Mouse (Mus musculus) limb, embryonic 11.5 days (tissue): ENCODE measurements around the gene Jak2. TPM values are rescaled to one million over a fixed set of nuclear protein-coding genes. Genes with fewer than 3 reads are reported as not detected.

ENCODE experiments used
- ATAC-seq: fragments of 200-750 bp; cut with Nextera tagmentation; 2 replicates; pipeline ENCODE4 v1.8.0; 2017; ENCODE audit warnings: low read depth; ENCODE audit not compliant: insufficient number of reproducible peaks, low FRiP score, low TSS enrichment
- DNase-seq: peaks from one replicate; pipeline ENCODE4 v3.0.0-alpha.2; 2015; ENCODE audit warnings: low spot score
- H3K27ac ChIP-seq: fragments of 300-500 bp; sonication (generic); replicated peaks from 2 replicates; pipeline ENCODE4 v1.5.1; 2014; ENCODE audit warnings: low read depth, mild to moderate bottlenecking, low read length
- H3K27me3 ChIP-seq: fragments of 300-500 bp; sonication (generic); 2 replicates; pipeline ENCODE4 v1.6.1; 2014; ENCODE audit warnings: mild to moderate bottlenecking, low read length, mixed read lengths; ENCODE audit not compliant: control insufficient read depth, insufficient read depth
- H3K36me3 ChIP-seq: fragments of 300-500 bp; sonication (generic); 2 replicates; pipeline ENCODE4 v1.6.1; 2014; ENCODE audit warnings: mild to moderate bottlenecking, low read length, moderate library complexity, mixed read lengths; ENCODE audit not compliant: control insufficient read depth, insufficient read depth
- H3K4me1 ChIP-seq: fragments of 300-500 bp; sonication (generic); 2 replicates; pipeline ENCODE4 v1.6.1; 2014; ENCODE audit warnings: low read length, mixed read lengths; ENCODE audit not compliant: control insufficient read depth, insufficient read depth
- H3K4me2 ChIP-seq: fragments of 300-500 bp; sonication (generic); 2 replicates; pipeline ENCODE4 v1.6.1; 2014; ENCODE audit warnings: low read depth, mild to moderate bottlenecking, moderate library complexity; ENCODE audit not compliant: severe bottlenecking
- H3K4me3 ChIP-seq: fragments of 300-500 bp; sonication (generic); 2 replicates; pipeline ENCODE4 v1.5.1; 2014; ENCODE audit warnings: low read depth, low read length
- H3K9ac ChIP-seq: fragments of 300-500 bp; sonication (generic); 2 replicates; pipeline ENCODE4 v1.6.1; 2014; ENCODE audit warnings: mild to moderate bottlenecking, low read length
- H3K9me3 ChIP-seq: fragments of 300-500 bp; sonication (generic); 2 replicates; pipeline ENCODE4 v1.6.1; 2016; ENCODE audit warnings: low read length; ENCODE audit not compliant: control insufficient read depth
- WGBS: fragments of 180-500 bp; shearing (Covaris S2); extraction: QIAGEN DNeasy Blood & Tissue Kit; methylation state at CpG from one replicate; pipeline ENCODE4 v1.1.7; 2014; 5-methylcytosine and 5-hydroxymethylcytosine counted together
- polyA plus RNA-seq: library from polyadenylated mRNA; unstranded; fragments of >200 nt; fragmentation: Nextera tagmentation; extraction: Ambion mirVana; gene quantifications from 2 replicates; pipeline ENCODE4 v1.2.1, GENCODE M21; 2014

The Jak2 gene
- polyA plus RNA-seq, 1 experiment from 2014 or later = 11.4 TPM

DNA sequence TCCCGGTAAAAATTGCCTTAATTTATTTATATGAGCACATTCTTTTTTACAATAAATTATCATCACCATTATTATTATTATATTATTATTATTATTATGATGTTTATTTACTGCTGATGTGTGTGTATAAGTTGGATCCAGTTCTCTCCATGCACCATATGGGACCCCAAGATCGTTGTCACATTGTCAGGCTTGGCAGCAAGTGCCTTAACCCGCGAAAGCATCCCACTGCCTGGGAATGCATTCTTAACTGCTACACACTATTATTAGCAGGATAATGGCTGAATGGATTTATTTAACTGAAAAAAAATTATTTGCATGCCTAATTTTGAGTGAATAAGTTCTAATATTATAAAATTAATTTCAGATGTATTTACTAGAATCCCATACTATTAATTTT is 74.8 kb downstream of the Jak2 start:
- Histone ChIP-seq H3K36me3 (no peaks in the 10 kb centered on the region), H3K4me3 (no peak overlapping the region), H3K4me2 (no peak overlapping the region), H3K4me1 (no peaks in the 10 kb centered on the region), H3K27ac (no peak overlapping the region), H3K9me3 (no peaks in the 10 kb centered on the region), H3K27me3 (no peaks in the 10 kb centered on the region), H3K9ac (no peak overlapping the region)
- ATAC-seq (no peak), DNase-seq (no peak)
- WGBS = 93% methylated on average over 4 of the region's 4 CpGs

DNA sequence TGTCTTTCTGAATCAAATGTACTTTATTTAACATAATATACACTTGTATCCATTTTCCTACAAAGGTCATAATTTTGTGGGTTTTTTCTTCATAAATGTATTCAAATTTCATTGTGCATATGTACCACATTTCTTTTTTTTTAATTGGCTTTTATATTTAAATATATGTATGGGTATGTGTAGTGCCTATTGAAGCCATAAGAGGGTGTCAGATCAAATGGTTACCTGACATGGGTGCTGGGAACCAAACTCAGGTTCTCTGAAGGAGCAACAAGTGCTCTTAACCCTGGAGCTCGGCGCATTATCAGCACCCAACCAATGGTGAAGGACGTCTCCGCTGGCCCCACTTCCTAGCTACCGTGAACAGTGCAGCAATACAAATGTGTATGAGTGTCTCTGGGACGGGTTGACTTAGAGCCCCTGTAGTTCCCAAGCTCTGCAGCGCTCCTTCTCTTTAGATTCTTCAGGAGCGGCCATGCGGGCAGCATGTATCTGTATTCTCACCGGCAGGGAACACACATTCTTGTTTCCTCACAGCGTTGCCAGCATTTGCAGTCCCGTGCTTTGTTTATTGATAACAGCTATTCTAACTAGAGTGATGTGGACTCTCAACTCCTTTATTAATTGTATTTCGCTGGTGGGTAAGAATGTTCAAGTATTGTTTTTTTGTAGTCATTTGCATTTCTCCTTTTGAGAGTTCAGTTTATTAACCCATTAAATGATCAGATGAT is 75.4 kb downstream of the Jak2 start:
- Histone ChIP-seq H3K4me3 (no peak overlapping the region), H3K9ac (no peak overlapping the region), H3K4me1 (no peaks in the 10 kb centered on the region), H3K36me3 (no peaks in the 10 kb centered on the region), H3K9me3 (no peaks in the 10 kb centered on the region), H3K27me3 (no peaks in the 10 kb centered on the region), H3K27ac (no peak overlapping the region), H3K4me2 (no peak overlapping the region)
- no peak for DNase-seq
- whole genome bisulfite sequencing = 87% methylated on average over 13 of the region's 13 CpGs
- no peak for ATAC-seq

DNA sequence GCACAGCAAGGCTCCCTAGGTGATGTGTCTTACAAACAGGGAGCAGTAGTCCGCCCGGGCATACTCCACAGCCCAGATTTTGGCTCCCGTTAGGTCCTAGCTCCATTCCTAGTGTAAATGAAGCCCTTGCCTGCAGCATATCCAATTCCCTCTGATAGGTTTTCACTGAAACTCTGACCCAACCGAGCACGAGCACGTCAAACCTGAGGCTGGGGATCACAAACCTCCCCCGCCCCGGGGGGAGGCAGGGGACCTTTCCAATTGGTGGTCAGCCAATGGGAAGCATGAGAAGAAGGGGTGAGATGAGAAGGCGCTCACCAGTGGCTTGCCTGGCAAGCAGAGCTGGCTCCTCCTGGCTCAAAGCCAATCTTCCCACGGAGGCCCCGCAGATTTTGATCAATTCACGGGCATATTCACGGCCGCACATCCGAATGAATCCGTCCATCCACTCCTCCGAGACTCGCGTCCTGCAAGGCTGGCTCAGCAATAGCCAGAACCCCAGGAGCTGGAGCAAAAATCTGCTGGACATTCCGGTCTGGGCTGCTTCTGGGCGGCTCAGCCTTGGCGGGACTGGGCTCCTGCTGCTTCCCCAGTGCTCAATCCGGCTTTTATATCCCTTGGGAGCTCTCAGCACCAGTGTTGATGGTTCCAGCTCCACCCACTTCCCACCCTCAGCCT is 82.6 kb downstream of the Jak2 start, which contains the start of gene Rln1:
Gene Rln1 (minus strand): TSS at position 603 of the 678 bp plus-strand sequence.
- ATAC-seq (no peak), DNase-seq (peak; percentile 70)
- Histone ChIP-seq H3K27ac (no peak within 1 kb of the TSS), H3K4me3 (peak within 1 kb of the TSS; percentile 37), H3K4me2 (peak within 1 kb of the TSS; percentile 76), H3K27me3 (no peaks in the 10 kb centered on the region), H3K4me1 (peaks cover 4% of the 10 kb centered on the region; the same call in 1 of the 2 replicates), H3K9ac (peak within 1 kb of the TSS; percentile 65), H3K36me3 (no peaks in the 10 kb centered on the region), H3K9me3 (no peaks in the 10 kb centered on the region)
- WGBS = 3% methylated on average over 23 of the region's 23 CpGs

DNA sequence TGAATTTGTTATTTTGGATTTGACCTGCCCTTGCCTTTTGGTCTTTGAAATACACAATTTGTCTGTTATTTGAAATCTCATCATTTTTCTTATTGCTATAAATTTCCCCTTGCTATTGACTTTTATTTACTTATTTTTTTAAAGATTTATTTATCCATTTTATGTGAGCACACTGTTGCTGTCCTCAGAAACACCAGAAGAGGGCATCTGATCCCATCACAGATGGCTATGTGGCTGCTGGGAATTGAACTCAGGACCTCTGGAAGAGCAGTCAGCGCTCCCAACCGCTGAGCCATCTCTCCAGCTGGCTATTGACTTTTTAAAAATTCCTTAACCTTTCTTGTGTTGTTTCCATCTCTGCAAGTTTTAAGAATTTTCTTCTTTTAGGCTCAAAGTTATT is 85.0 kb downstream of the Jak2 start:
- Histone ChIP-seq H3K4me1 (peaks cover 4% of the 10 kb centered on the region; the same call in 1 of the 2 replicates), H3K9ac (no peak overlapping the region), H3K4me2 (no peak overlapping the region), H3K4me3 (no peak overlapping the region), H3K36me3 (no peaks in the 10 kb centered on the region), H3K27me3 (no peaks in the 10 kb centered on the region), H3K9me3 (no peaks in the 10 kb centered on the region), H3K27ac (no peak overlapping the region)
- no peak for ATAC-seq
- DNase-seq = no peak
- WGBS = 89% methylated on average over 2 of the region's 2 CpGs

DNA sequence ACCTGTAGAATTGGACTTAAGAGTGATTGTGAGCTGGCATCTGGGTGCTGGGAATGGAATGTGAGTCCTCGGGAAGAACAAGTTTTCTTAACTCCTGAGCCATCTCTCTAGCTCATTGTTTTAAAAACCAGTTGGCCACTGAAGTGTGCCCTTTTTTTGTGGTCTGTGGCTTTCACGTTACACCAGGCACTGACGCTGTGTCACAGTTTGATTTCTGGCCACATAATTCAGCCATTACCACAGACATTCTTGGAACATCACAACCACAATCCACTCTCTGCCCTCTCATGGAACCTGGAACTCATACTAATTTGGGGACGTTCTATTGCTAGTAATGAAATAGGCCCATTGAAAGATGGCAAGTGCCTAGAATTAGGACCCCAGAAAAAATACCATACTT is 89.4 kb downstream of the Jak2 start:
- H3K9ac ChIP-seq = no peak overlapping the region
- no peaks in the 10 kb centered on the region for H3K36me3 ChIP-seq
- WGBS = 88% methylated on average over 4 of the region's 4 CpGs
- H3K27ac ChIP-seq = no peak overlapping the region
- DNase-seq = no peak
- ATAC-seq = no peak
- H3K4me3 ChIP-seq = no peak overlapping the region
- H3K4me1 ChIP-seq = no peaks in the 10 kb centered on the region
- no peaks in the 10 kb centered on the region for H3K9me3 ChIP-seq
- H3K4me2 ChIP-seq = no peak overlapping the region
- no peaks in the 10 kb centered on the region for H3K27me3 ChIP-seq

DNA sequence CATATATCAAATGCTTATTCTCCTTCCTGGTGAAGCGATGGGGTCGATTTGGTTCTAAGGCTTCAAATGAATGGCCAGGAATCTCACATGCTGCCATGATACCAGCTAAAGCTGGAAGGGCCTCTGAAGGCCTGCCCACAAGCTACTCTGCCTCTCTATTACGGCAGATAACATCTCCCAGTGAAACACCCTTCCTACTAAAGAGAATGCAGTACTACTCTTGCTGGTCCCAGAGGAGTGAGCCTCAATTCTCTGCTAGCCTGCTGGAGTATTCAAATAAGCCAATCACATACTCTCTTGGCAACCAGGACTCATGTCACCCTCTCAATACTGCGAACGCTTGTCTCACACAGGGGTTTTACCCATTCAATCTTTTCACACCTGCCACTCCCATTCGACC is 90.7 kb downstream of the Jak2 start:
- 77% methylated on average over 6 of the region's 6 CpGs for WGBS
- ATAC-seq = no peak
- no peaks in the 10 kb centered on the region for H3K9me3 ChIP-seq

DNA sequence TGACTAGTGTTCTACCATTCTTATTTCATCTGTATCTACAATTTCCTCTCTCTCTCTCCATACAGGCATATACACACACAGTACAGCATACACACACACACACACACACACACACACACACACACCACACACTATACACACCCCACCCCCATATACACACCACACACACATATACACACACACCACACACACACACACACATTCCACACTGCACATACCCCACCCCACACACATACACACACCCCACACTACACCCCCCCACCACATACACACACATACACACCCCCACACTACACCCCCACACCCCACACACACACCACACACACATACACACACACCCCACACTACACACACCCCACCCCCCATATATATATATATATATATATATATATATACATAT is 93.2 kb downstream of the Jak2 start:
- no peak overlapping the region for H3K4me2 ChIP-seq
- no peak overlapping the region for H3K9ac ChIP-seq
- no peak overlapping the region for H3K4me3 ChIP-seq
- H3K4me1 ChIP-seq = no peaks in the 10 kb centered on the region
- DNase-seq (no peak), ATAC-seq (no peak)
- no peak overlapping the region for H3K27ac ChIP-seq
- H3K36me3 ChIP-seq = no peaks in the 10 kb centered on the region
- H3K27me3 ChIP-seq = no peaks in the 10 kb centered on the region
- H3K9me3 ChIP-seq = no peaks in the 10 kb centered on the region

More for the DNA sequence above, 90.7 kb downstream of the Jak2 start:
- no peak for DNase-seq
- no peak overlapping the region for H3K4me2 ChIP-seq
- H3K27ac ChIP-seq = no peak overlapping the region
- H3K36me3 ChIP-seq = no peaks in the 10 kb centered on the region
- H3K27me3 ChIP-seq = no peaks in the 10 kb centered on the region
- no peaks in the 10 kb centered on the region for H3K4me1 ChIP-seq
- H3K9ac ChIP-seq = no peak overlapping the region
- no peak overlapping the region for H3K4me3 ChIP-seq

DNA sequence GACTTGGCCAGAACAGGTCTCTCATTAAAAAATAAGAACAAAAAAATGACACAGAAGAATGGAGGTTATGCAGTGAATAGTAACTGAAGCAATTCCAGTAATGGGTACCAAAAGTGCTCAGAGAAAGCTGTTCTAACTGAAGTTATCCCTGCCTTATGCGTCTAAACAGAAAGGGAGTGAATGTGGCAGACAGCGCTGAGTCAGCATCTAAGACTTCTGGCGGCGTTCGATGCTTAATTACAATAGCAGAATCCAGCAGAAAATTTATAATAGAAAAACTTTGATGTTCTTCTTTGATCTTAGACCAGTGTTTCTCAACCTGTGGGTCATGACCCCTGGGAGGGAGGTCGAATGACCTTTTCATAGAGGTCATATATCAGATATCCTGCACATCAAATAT is 94.0 kb downstream of the Jak2 start:
- ATAC-seq = no peak
- Histone ChIP-seq H3K36me3 (no peaks in the 10 kb centered on the region), H3K4me2 (no peak overlapping the region), H3K4me1 (no peaks in the 10 kb centered on the region), H3K4me3 (no peak overlapping the region), H3K9me3 (no peaks in the 10 kb centered on the region), H3K27ac (no peak overlapping the region), H3K9ac (no peak overlapping the region), H3K27me3 (no peaks in the 10 kb centered on the region)
- DNase-seq = no peak
- WGBS = 82% methylated on average over 6 of the region's 6 CpGs
